Mouse (Mus musculus): ENCODE data around the gene Tfpt.
"Not testable (repeated sequence)": the region's sequence is repeated elsewhere in the genome, so short reads cannot be mapped to it uniquely, and the experiment has no call there.

Gene Tfpt

DNA sequence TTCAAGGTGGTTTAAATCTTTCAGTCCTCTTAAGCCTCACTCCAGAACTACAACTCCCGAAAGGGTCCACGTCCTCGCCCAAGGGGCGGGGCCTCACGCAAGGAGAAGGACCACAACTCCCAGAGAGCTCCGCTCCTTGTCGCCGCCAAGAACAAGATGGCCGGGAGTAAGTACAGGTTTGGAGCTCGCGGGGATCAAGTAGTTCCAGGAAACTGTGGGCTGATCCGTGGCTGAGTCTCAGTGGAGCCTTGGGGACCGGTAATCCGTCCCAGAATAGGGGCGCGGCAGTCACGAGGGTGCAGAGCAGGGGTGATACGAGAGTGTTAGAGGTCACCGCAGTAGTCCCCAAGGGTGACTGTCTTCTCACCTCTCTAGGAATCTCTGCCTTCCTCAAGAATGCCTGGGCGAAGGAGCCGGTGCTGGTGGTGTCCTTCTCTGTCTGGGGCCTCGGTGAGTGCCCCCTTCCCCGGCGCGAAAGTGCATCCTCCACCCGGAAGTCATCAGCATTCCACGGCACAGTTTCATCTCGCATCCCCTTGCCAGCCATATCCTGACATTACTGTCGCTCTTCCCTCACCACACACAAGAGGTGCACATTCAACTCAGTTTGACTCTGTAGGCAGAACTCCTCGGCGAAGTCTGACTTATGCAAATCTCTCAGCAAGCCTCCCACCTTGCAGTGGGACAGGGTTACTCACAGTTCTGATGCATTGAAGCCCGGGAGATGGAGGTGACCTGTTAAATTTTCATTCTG is 12.3 kb downstream of the Tfpt start, which contains the start of gene Ndufa3:
Gene Ndufa3, plus strand, starts transcription at position 132 of the 754 bp plus-strand sequence.
- DNase-seq (ENCODE audit: extremely low read depth, insufficient read length, low spot score) = peak; percentile 83

DNA sequence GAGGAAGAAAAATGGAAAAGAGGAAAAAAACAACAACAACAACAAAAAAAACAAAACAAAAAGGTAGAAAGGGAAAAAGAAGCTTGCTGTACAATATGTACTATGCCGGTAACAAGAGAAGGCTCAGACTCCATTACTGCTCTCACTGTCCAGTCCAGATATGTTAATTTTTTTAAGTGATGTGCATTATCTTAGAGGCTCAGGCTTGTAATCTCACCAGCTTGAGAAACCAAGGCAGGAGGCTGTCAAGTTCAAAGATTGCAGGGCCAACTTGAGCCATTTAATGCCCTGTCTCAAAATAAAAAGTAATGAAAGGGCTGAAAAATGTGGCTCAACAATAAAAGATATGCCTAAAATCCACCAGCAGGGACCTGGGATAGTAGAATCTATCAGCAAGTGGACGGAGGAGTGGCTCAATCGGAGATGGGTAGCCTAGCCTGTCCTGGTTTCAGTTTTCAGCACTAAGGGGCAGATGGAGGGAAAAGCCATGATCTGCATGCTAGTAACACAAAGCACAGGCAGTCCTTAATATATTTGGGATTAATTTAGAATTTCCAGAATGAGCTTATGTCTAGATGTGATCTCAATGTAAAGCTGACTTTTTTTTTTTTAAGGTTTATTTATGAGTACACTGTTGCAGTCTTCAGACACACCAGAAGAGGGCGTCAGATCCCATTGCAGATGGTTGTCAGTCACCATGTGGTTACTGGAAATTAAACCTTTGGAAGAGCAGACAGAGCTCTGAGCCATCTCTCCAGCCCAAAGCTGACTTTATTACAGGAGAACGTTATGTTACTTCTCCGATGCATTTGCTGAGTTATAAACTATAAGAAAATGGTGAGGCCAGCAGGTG is 13.1 kb downstream of the Tfpt start:
- no peak for DNase-seq (ENCODE audit: extremely low read depth, insufficient read length, low spot score)

DNA sequence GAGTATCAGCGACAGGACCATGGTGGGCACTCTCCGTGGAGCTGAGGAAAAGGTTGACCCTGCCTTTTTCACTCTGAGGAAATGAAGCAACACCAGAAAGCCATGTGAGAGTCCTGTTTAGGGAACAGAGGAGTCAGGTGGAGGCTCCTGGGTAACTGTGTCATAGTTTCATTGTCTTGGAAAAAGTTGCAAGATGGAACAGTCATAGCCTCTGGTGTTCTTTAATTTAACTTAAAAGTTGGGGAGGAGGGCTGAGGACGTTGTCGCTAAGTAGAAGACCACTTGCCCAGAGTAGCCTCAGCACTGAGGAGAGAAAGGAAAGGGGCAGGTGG is 13.7 kb downstream of the Tfpt start, which contains the start of gene Oscar:
Gene Oscar, minus strand, starts transcription at position 101 of the 332 bp plus-strand sequence.
- no peak for DNase-seq (ENCODE audit: extremely low read depth, insufficient read length, low spot score)

DNA sequence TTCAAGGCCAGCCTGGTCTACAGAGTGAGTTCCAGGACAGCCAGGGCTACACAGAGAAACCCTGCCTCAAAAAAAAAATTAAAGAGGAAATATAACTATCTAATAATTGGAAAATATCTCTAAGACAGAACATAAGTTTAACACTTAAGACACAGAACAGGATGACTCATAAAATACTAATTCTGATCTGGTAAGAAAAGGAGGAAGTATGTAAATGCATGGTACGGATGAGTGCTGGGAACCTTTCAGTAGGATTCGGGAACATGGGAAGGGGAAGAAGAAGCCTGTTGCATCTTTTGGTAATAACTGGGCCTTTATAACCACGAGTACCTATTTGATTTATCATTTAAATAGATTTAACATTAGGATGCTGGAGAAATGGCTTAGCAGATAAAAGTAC is 15.7 kb downstream of the Tfpt start:
- DNase-seq (ENCODE audit: extremely low read depth, insufficient read length, low spot score) = no peak

DNA sequence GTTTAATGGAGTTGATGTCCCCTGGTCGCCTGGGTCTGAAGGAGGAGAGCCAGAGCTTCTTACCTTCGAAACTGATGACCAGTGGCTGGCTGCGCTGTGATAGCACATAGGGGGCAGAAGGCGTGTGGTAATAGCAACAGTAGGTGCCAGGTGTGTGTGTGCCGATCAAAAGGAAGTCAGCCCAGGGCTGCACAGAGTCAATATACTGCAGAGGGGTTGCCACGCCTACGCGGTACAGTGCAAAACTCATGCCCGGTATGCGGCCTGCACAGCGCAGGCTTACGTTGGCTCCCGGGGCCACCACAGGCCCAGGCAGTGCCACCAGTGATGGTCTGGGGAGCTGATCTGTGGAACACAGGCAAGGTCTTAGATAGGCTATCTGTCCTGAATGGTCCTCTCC is 18.7 kb downstream of the Tfpt start:
- DNase-seq (ENCODE audit: extremely low read depth, insufficient read length, low spot score) = no peak

DNA sequence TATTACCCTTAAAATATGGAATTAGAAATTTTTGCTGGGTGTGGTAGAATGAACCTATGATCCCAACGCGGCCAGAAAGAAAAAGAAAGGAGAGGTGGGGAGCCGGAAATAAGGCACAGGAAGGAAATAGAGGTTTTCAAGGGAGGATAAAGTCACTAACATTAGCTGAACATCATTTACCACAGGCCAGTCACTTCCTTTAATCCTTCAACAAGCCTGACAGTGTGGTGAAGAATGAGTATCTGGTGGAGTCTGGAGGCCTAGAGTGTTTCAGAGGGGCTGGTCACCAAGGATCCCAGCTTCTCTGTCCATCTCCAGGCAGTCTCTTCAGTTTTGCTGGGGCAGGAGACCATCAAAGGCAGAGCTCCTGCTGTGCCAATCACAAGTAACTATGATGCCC is 19.3 kb downstream of the Tfpt start:
- no peak for DNase-seq (ENCODE audit: extremely low read depth, insufficient read length, low spot score)

DNA sequence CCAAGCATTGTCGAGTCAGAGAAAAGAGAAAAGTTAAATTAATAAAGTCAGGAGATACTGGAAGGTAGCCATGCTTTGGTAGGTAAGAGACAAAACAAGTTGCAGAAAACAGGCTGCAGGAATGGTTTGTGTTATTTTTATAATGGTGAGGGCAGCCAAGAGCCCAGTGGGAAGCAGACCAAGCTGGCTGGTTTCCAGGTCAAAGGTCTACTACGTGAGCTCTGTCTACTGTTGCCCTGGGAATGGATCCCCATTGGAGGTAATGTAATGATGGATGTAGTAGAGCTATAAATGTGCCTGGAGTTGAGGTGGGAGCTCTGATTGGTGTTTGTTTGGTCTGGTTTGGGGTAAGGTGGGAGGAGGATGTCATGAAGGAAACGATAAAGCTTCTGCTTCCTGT is 20.6 kb downstream of the Tfpt start:
- DNase-seq (ENCODE audit: extremely low read depth, insufficient read length, low spot score) = no peak

DNA sequence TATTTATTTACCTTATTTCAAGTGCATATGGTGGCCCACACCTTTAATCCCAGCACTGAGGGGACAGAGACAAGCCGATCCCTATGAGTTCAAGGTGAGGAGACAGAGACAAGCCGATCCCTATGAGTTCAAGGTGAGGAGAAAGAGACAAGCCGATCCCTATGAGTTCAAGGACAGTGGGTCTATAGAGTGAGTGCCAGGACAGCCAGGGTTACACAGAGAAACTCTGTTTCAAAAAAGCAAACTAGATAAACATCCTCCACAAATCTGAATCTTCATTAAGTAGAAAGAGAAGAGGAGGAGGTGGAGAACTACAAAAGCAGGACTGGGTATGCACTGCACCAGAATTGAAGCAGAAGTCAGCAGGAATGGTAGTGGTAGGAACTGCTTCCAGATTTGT is 21.1 kb downstream of the Tfpt start:
- DNase-seq (ENCODE audit: extremely low read depth, insufficient read length, low spot score) = no peak

DNA sequence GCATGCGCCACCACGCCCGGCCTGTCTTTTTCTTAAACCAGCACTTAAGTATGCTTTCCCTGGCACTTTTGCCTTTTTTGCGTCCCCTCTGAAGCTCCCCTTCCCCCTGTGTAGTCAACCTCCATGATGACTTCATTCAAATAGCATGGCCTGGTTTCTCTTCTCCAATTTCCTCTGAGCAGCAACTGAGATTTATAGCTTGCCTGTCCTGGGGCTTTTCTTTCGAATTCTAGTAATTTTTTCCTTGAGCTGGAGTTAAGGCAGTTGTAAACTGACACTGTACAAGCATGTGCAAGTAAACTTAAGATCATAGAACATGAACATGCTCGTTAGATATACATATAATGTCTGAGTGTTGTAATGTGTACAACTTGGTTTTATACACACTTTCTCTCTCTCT is 22.3 kb downstream of the Tfpt start:
- no peak for DNase-seq (ENCODE audit: extremely low read depth, insufficient read length, low spot score)

DNA sequence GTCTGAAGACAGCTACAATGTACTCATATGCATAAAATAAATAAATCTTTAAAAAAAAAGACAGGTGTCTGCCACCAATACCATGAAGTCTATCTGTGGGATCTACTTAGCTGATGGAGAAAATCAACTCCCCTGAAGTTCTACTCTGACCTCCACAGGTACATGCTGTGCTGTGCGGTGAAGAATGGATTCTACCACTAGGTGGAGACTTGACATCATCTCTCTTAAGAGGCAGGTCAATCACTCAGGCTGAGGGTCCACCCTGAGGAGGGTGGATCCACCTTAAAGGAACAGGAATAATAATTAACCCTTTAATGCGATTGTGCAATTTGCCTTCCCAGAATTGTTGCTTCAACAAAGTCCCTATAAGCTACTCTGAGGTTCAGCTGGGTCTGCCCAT is 22.9 kb downstream of the Tfpt start:
- DNase-seq (ENCODE audit: extremely low read depth, insufficient read length, low spot score) = no peak

DNA sequence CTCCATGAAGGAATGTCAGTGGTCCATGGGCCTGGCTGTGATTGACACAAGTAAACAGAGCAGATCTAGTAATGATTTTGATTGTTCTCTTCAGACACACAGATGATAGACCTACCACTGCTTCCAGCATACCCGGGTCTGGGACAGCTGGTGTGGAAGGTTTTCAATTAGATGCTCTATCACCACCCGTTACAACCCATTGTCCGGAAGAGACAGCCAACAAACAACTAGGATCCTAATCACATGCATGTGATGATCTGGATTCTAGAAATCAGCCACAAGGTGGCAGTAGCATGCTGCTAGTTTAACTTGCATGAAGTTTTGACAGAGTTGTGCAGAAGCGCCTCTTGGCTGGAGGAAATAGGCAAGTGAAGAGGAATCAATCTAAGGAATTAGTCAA is 28.6 kb downstream of the Tfpt start:
- DNase-seq (ENCODE audit: extremely low read depth, insufficient read length, low spot score) = no peak

DNA sequence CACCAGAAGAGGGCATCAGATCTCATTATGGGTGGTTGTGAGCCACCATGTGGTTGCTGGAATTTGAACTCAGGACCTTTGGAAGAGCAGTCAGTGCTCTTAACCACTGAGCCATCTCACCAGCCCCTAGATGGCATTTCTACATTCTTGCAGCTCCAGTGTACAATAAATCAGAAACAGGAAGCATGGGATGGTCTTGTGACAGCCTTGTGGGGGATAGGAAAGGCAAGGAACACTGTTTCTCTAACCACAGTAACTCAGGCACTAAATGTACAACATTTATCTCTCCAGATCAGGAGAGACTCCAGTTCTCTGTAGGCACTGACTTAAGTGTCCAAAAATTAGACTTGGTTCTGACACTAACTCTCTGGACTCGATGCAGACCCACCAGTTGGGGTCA is 32.0 kb downstream of the Tfpt start:
- not testable (repeated sequence) for DNase-seq (ENCODE audit: extremely low read depth, insufficient read length, low spot score)

DNA sequence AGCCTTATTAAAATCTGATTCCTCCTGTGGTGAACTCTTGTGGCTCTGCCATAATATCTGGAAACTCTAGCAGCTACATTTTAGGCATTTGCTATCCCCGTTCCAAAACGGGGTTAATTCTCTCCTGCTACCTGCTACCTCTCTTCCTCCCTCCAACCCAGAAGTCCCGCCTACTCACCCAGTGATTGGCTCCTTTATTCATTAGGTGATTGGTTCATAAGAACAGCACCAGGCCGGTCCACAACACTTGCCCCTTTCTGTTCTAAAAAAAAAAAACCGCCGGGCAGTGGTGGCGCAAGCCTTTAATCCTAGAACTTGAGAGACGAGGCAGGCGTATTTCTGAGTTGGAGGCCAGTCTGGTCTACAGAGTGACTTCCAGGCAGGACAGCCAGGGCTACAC is 34.6 kb downstream of the Tfpt start:
- DNase-seq (ENCODE audit: extremely low read depth, insufficient read length, low spot score) = peak; percentile 54

DNA sequence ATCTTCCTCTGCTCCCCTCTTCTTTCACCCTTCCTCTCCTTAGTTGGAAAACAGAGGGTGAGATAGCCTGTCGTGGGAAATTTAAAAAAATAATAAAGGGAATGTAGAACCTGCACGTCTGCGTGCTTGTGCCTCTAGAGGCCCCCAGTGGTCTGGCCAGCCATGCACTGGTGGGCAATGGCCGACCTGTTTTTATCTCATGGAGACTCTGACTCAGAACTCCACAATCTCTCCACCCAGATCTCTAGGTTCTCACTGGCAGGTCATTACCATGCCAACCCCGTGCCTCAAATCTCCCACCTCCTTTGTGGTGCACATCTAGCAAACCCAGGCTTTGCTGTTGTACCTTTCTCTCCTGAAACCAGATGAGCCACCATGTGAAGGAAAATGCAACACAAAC is 35.0 kb downstream of the Tfpt start:
- no peak for DNase-seq (ENCODE audit: extremely low read depth, insufficient read length, low spot score)

DNA sequence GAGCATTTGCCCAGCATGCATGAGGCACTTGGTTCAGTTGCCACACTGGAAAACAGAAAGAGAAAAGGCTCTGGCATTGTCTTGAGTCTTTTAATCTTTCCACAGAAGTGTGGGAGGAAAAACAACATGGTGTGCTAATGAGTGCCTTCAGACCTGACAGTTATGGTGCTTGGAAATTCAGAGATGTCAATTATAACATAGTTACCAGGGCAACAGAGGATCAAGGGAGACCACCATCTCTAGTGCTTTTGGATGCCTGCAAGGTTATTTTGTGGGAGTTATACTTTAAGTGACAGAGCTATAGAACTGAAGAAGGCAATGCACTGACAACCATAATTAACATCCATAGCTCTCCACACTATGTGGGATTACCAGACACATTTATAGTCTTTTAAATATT is 35.9 kb downstream of the Tfpt start:
- no peak for DNase-seq (ENCODE audit: extremely low read depth, insufficient read length, low spot score)

DNA sequence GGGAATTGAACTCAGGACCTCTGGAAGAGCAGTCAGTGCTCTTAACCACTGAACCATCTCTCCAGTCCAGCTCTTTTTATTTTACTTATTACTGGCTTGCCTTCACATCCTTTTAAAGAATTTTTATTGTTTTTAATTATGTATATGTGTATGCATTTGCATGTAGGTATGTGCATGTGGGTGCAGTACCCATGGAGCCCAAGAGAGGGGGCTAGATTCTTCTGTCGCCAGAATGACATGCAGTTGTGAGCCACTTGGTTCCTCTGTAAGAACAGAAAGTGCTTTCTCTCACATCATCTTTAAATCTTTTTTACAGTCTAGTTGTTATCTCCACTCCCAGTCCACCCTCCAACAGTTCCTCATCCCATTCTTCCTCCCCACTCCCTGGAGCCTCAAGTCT is 38.2 kb downstream of the Tfpt start:
- DNase-seq (ENCODE audit: extremely low read depth, insufficient read length, low spot score) = no peak

DNA sequence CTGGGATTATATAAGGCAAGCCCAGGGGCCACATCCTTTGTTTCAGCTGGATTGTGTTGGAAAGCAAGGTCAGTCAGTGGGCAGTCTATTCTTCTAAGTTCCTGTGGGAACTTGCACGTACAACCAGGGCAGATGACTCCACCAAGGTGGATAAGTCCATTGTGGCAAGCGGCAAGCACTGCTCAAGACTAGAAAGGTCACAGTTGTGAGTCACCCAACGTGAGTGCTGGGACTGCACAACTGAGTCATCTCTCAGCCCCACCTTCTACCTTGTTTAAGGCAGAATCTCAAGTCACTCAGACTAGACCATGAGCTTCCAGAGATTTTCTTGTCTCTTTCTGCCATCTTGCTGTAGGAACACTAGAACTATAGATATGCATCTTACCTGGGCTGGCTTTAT is 39.2 kb downstream of the Tfpt start:
- DNase-seq (ENCODE audit: extremely low read depth, insufficient read length, low spot score) = peak; percentile 11

DNA sequence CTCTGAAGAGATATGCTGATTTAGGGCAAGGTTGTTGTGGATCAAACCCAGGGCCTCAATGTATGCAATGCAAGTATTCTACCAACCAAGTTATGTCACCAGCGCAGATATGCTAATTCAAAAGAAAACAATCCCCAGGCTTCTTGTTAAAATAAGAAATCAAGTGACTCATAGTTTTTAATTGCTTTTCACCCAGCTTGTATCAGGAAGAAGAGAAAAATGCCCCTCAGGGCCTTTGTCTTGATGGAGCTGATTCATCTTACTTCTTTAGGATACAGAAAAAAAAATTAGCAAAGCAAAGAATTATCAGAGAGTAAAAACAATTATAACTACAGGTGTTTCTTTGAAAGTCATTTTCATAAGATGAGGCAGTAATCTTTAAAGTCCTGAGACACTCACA is 42.4 kb downstream of the Tfpt start:
- DNase-seq (ENCODE audit: extremely low read depth, insufficient read length, low spot score) = no peak

DNA sequence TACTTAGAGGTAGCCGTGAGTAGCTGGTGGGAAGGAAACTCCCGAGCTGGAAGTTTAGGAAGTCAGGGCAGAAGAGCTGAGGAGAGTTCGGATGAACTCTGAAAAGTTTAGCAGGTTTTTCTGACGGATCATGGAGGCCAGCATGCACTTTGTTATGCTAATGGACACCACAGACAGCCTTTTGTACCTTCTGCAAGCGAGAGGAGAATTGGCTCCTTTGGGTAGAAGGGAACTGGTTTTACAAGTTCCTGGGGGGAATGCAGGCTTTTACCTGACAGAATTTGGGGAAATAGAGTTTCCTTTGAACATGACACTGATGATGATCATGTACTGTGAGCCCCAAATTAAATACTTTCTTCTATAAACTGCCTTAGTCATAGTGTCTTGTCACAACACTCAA is 43.5 kb downstream of the Tfpt start:
- no peak for DNase-seq (ENCODE audit: extremely low read depth, insufficient read length, low spot score)

DNA sequence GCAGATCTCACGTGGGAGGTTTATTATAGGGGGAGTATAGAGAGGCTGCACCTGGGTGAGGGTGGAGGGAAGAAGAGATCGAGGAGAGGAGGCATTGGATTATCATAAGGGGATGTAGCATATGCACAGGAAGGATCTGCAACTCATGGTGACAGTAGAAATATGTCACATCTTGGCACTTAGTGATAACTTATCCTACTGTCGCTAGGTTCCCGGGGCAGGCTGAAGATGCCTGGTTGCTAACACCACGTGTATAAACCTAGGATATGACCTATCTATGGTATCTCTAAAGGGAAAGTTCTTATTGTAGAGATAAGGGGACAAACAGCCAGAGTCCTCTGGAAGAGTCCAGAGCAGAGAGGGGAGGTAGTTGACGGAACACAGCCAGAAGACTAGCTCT is 44.0 kb downstream of the Tfpt start:
- no peak for DNase-seq (ENCODE audit: extremely low read depth, insufficient read length, low spot score)

DNA sequence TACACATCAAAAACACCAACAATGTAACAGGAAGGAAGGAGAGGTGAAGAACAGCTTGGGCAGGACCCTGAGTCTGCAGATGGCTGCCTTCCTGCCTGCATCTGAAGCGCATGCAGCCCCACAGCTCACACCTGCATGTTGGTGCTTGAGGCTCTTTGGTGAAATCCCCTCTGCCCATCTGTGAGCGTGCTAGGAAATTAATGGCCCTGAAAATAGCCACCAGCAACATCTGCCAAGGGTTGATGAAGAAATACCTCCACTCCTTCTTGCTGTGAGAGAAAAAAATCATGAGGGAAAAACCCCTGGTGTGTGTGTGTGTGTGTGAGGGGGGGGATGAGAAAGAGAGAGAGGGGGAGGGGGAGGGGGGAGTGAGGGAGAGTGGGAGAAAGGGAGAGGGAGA is 49.7 kb downstream of the Tfpt start:
- DNase-seq (ENCODE audit: extremely low read depth, insufficient read length, low spot score) = no peak

DNA sequence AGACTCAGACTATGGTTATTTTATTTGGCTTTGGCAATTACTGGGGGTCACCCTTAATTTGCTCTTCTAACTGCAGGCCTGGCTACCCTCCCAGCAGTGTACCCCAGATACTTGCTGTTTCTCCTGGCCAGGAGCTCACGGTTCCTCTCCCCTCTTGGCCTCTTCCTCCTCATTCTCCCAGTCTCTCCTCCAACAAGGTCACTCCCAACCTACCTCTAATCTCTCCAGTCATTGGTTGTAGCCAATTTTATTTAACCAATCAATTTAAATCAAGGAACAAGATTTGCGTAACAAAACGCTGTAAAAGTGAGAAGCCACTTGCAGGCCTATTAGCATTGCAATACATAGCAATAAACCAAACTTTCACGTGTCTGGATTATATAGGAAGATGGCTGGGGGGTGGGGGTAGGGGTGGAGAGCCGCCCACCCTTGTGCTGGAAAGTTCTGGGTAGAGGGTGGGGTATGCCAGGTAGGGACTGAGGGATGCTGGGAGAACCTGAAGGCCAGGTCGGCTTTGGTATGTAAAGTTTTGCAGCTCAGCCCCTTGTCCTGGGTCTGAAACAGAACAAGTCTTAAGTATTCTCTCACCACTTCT is 50.7 kb downstream of the Tfpt start:
- DNase-seq (ENCODE audit: extremely low read depth, insufficient read length, low spot score) = no peak

All from 3134 (cell line).